Mouse (Mus musculus) retina, embryonic 14.5 days (tissue): ENCODE data around the gene Krt27.

ENCODE experiments used
- DNase-seq: peaks from one replicate; pipeline ENCODE4 v3.0.0-alpha.2; 2015; ENCODE audit warnings: low spot score

Krt27 gene

GRCm38 (mm10) chr11:99351004-99351403 lies at the start of gene Krt27:
Krt27 (minus strand) TSS chr11:99351104.
- DNase-seq = no peak

GRCm38 (mm10) chr11:99399956-99400549 lies 49.1 kb upstream of the Krt27 start:
- no peak for DNase-seq

- DNase-seq = no peak
These were observed 47.9 kb upstream of the Krt27 start for GRCm38 (mm10) chr11:99398832-99399231.

- DNase-seq = no peak
These were observed 47.2 kb upstream of the Krt27 start for GRCm38 (mm10) chr11:99398084-99398483.

- no peak for DNase-seq
These were observed 45.8 kb upstream of the Krt27 start for GRCm38 (mm10) chr11:99396661-99397060.

- DNase-seq = peak; percentile 29
These were observed 45.1 kb upstream of the Krt27 start for GRCm38 (mm10) chr11:99396034-99396433.

GRCm38 (mm10) chr11:99392492-99392891 lies 41.6 kb upstream of the Krt27 start:
- no peak for DNase-seq

GRCm38 (mm10) chr11:99391375-99391774 lies 40.5 kb upstream of the Krt27 start:
- no peak for DNase-seq

- no peak for DNase-seq
These were observed 40.0 kb upstream of the Krt27 start for GRCm38 (mm10) chr11:99390866-99391265.

GRCm38 (mm10) chr11:99389264-99389663 lies 38.4 kb upstream of the Krt27 start, which contains the start of gene Krt10:
Krt10 (minus strand) TSS chr11:99389364.
- no peak for DNase-seq

- DNase-seq = no peak
These were observed 37.8 kb upstream of the Krt27 start for GRCm38 (mm10) chr11:99388661-99389060.

- peak; percentile 90 for DNase-seq
These were observed 35.2 kb upstream of the Krt27 start for GRCm38 (mm10) chr11:99385813-99386721.

- peak; percentile 83 for DNase-seq
These were observed 28.7 kb upstream of the Krt27 start for GRCm38 (mm10) chr11:99379568-99379967.

- no peak for DNase-seq
These were observed 23.9 kb upstream of the Krt27 start, which contains the start of gene Krt28 for GRCm38 (mm10) chr11:99374803-99375202. Krt28 (minus strand) TSS chr11:99374903.

GRCm38 (mm10) chr11:99369853-99370451 lies 19.0 kb upstream of the Krt27 start:
- DNase-seq = peak; percentile 55

GRCm38 (mm10) chr11:99369229-99369628 lies 18.3 kb upstream of the Krt27 start:
- peak; percentile 66 for DNase-seq

- DNase-seq = peak; percentile 25
These were observed 15.9 kb upstream of the Krt27 start for GRCm38 (mm10) chr11:99366791-99367190.

GRCm38 (mm10) chr11:99364412-99364811 lies 13.5 kb upstream of the Krt27 start:
- peak; percentile 86 for DNase-seq

- no peak for DNase-seq
These were observed 10.5 kb upstream of the Krt27 start for GRCm38 (mm10) chr11:99361423-99361822.

GRCm38 (mm10) chr11:99339299-99339847 lies 11.5 kb downstream of the Krt27 start:
- peak; percentile 35 for DNase-seq

GRCm38 (mm10) chr11:99337866-99338265 lies 13.0 kb downstream of the Krt27 start, which contains the start of gene Krt26:
Krt26 (minus strand) TSS chr11:99337966.
- DNase-seq = no peak

GRCm38 (mm10) chr11:99333426-99333825 lies 17.5 kb downstream of the Krt27 start:
- DNase-seq = no peak
